Mouse (Mus musculus): ENCODE data around the gene Pex3. TPM values are rescaled to one million over a fixed set of nuclear protein-coding genes. Genes with fewer than 3 reads are reported as not detected.

Gene Pex3
- polyA plus RNA-seq, 1 experiment from 2014 or later = 18.7 TPM

Other genes with a start within 250 kb of the Pex3 start
- gene Phactr2, start 78.7 kb downstream of the Pex3 start, polyA plus RNA-seq (2016; fragmentation: Nextera tagmentation; extraction: Ambion mirVana) = 53.3 and 54.6 TPM in 2 replicates
- gene Fuca2, start 53.6 kb downstream of the Pex3 start, polyA plus RNA-seq (2016; fragmentation: Nextera tagmentation; extraction: Ambion mirVana) = 41.2 and 51.9 TPM in 2 replicates
- 3.8 and 4.7 TPM in 2 replicates for gene Adat2, start 248 bp downstream of the Pex3 start, polyA plus RNA-seq (2016; fragmentation: Nextera tagmentation; extraction: Ambion mirVana)